Mouse (Mus musculus) adrenal gland, postnatal 36 days (tissue): ENCODE data around the gene Pou3f1. TPM values are rescaled to one million over a fixed set of nuclear protein-coding genes. Genes with fewer than 3 reads are reported as not detected.
A peak's percentile ranks its signal among the peaks of the same experiment; 100 is the strongest.

Experiments used
- DNase-seq, 2 experiments: peaks; one replicate each; pipeline ENCODE4 v3.0.0; 2021; ENCODE audit warnings: mixed read lengths in 1 of 2
- total RNA-seq, 2 experiments: library from RNA; stranded (reverse); gene quantifications; 2 replicates each; pipeline ENCODE4 v1.2.3; 2021

Pou3f1 gene
- total RNA-seq, 2 experiments from 2014 or later: 0.10 TPM; not detected in 1

- no peak for DNase-seq
These were observed 1.2 kb downstream of the Pou3f1 start for GRCm38 (mm10) chr4:124657781-124658180.

- DNase-seq: no peak
These were observed 1.8 kb downstream of the Pou3f1 start for GRCm38 (mm10) chr4:124658412-124658851.

GRCm38 (mm10) chr4:124659251-124660217 lies 2.9 kb downstream of the Pou3f1 start:
- no peak for DNase-seq

- no peak for DNase-seq
These were observed 4.0 kb downstream of the Pou3f1 start for GRCm38 (mm10) chr4:124660603-124661002.

GRCm38 (mm10) chr4:124663034-124663433 lies 6.4 kb downstream of the Pou3f1 start:
- peak in 1 of 2 experiments; percentile 22 for DNase-seq

GRCm38 (mm10) chr4:124664185-124664584 lies 7.6 kb downstream of the Pou3f1 start:
- no peak for DNase-seq

GRCm38 (mm10) chr4:124664604-124665003 lies 8.0 kb downstream of the Pou3f1 start:
- DNase-seq: no peak

- no peak for DNase-seq
These were observed 10.9 kb downstream of the Pou3f1 start for GRCm38 (mm10) chr4:124667476-124668033.

GRCm38 (mm10) chr4:124668078-124668477 lies 11.5 kb downstream of the Pou3f1 start:
- no peak for DNase-seq

GRCm38 (mm10) chr4:124670232-124670631 lies 13.6 kb downstream of the Pou3f1 start:
- no peak for DNase-seq

GRCm38 (mm10) chr4:124671583-124671982 lies 15.0 kb downstream of the Pou3f1 start:
- DNase-seq: no peak

GRCm38 (mm10) chr4:124672347-124673320 lies 16.0 kb downstream of the Pou3f1 start:
- no peak for DNase-seq

- no peak for DNase-seq
These were observed 17.9 kb downstream of the Pou3f1 start for GRCm38 (mm10) chr4:124674334-124675032.

GRCm38 (mm10) chr4:124675037-124675436 lies 18.4 kb downstream of the Pou3f1 start:
- DNase-seq: peak; percentile 53 to 75

GRCm38 (mm10) chr4:124675958-124676357 lies 19.4 kb downstream of the Pou3f1 start:
- no peak for DNase-seq

GRCm38 (mm10) chr4:124682270-124682669 lies 25.7 kb downstream of the Pou3f1 start:
- no peak for DNase-seq

GRCm38 (mm10) chr4:124683474-124683873 lies 26.9 kb downstream of the Pou3f1 start:
- DNase-seq: no peak

GRCm38 (mm10) chr4:124685004-124685403 lies 28.4 kb downstream of the Pou3f1 start:
- DNase-seq: no peak

- DNase-seq: no peak
These were observed 28.8 kb downstream of the Pou3f1 start for GRCm38 (mm10) chr4:124685453-124685852.

GRCm38 (mm10) chr4:124685897-124686402 lies 29.3 kb downstream of the Pou3f1 start:
- DNase-seq: peak; percentile 43 to 60

GRCm38 (mm10) chr4:124691455-124691854 lies 34.8 kb downstream of the Pou3f1 start:
- no peak for DNase-seq
